Mouse (Mus musculus) MEL (cell line): ENCODE results near the gene Lrfn5.

Experiments
- CTCF ChIP-seq, 3 experiments: IDR thresholded peaks in 2 of 3; conservative IDR thresholded peaks in 1 of 3; 2 replicates each; pipeline ENCODE4 v1.5.1; 2011 to 2012; ENCODE audit warnings: low read length in 3 of 3, low read depth in 2 of 3, mild to moderate bottlenecking in 2 of 3, improper control_type of control experiment in 1 of 3, inconsistent platforms in 1 of 3, mixed read lengths in 1 of 3, moderate library complexity in 1 of 3; ENCODE audit not compliant: control insufficient read depth in 1 of 3, insufficient read depth in 1 of 3, poor library complexity in 1 of 3, severe bottlenecking in 1 of 3
- GATA1 ChIP-seq: IDR thresholded peaks from 2 replicates; pipeline ENCODE4 v1.6.1; 2011; ENCODE audit warnings: low read depth, low read length, improper control_type of control experiment
- MXI1 ChIP-seq: IDR thresholded peaks from 2 replicates; pipeline ENCODE4 v1.6.1; 2011; ENCODE audit warnings: mild to moderate bottlenecking, low read depth, low read length, improper control_type of control experiment
- USF2 ChIP-seq, 2 experiments: IDR thresholded peaks; 2 replicates each; pipeline ENCODE4 v1.6.1; 2011 to 2012; ENCODE audit warnings: improper control_type of control experiment in 2 of 2, low read length in 2 of 2, borderline replicate concordance in 1 of 2, inconsistent platforms in 1 of 2, low read depth in 1 of 2, mild to moderate bottlenecking in 1 of 2; ENCODE audit not compliant: insufficient read depth in 1 of 2

- TF ChIP-seq CTCF (IDR thresholded peaks at IDR 0.05 in 2 of 3, conservative IDR thresholded peaks at IDR 0.05 in 1 of 3; ENCODE audit: control insufficient read depth in 1 of 3, insufficient read depth in 1 of 3, low read depth in 2 of 3, low read length in 3 of 3, poor library complexity in 1 of 3, severe bottlenecking in 1 of 3) (no peak), USF2 (IDR thresholded peaks at IDR 0.05; ENCODE audit: borderline replicate concordance in 1 of 2, insufficient read depth in 1 of 2, low read depth in 1 of 2, low read length in 2 of 2) (no peak), GATA1 (no peak), MXI1 (no peak)
These were observed 284.2 kb downstream of the Lrfn5 start for GRCm38 (mm10) chr12:61807073-61807605.
